Comparison of ENCODE assay signal across 21 mouse cellular contexts in genomic region chr4:72437367-72437766, GRCm38 (mm10).
"Had no signal": no experiment of that assay in that cellular context is flagged by ENCODE, and none has a peak within 500 bp of the region (broad histone marks: within the 10 kb centered on the region; RNA-seq: fewer than 3 reads in every experiment).

No protein-coding gene starts in this region.

- ATAC-seq: hindbrain, embryonic 16.5 days; hindbrain, postnatal 0 days; inflammation-experienced regulatory T-cells, adult 6 months; intestine, embryonic 15.5 days; intestine, embryonic 16.5 days; intestine, postnatal 0 days had no signal

- DNase-seq: heart, postnatal 10 days; heart, postnatal 14 days; heart, postnatal 36 days; heart, postnatal 4 days; kidney, adult 11 months; kidney, adult 18-20 months; kidney, adult 2 months; kidney, adult 8-10 months; kidney, adult 9 months; kidney, postnatal 10 days; kidney, postnatal 14 days; kidney, postnatal 25 days; kidney, postnatal 36 days; kidney, postnatal 4 days; layer of hippocampus, postnatal 36 days had no signal
